Mouse (Mus musculus) Muller cell, postnatal 12 days (primary cell): ENCODE measurements at regions not wholly inside any gene's neighbourhood (a gene's known extent, or its start where the extent isn't known, plus 50 kb on each side); places are given as distances from the start of the nearest gene placed in this dataset.

ENCODE experiments used
- DNase-seq: peaks from one replicate; pipeline ENCODE4 v3.0.0-alpha.2; 2015; ENCODE audit errors: inconsistent ontology term

DNA sequence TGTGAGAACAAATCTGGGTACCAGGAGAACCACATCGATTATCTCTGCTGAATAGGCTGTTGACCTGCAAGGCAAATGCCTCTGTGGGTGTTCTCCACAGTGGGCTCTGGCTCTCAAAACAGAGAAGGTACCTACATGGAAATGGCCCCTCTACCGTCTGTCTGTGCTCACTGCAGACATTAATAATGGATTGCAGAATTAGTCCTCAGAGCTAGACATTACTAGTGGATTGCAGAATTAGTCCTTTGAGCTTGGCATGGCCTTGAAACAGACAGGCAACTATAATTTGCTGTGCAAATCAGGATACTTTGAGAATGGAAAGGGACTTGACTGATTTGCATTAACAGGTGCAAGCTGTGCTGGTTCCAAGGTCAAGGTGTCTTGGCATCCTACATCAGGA lies 77.3 kb upstream of the Gm26897 start:
- no peak for DNase-seq

DNA sequence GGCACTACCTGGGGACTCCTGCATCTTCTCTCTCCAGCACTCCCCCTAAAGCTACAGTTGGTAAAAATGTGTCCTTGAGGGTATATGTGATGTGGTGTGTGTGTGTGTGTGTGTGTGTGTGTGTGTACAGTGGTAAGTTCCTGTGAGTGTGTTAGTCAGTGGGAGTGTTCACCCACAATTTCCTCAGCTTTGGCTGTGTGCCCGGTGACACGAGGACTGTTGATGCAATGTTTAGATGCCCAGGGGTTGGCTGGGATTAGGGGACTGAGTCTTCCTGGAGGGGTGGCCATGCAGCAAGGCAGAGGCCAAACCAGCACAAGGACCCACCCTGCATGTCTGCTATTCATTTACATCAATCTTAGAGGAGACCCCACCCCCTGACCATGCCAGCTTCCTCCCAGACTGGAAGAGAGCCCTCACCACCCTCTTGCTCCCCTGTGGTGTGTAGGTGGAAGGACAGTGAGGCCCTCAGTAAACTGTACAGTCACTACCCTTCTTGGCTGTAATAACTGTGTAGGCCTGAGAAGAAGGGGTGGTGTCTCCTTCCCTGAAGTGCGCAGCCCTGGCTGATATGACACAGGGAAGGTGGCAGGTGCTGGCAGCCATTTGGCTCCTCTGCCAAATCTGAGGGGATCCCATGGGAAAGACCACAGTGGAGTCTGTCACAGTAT lies 75.8 kb upstream of the Gm26897 start:
- DNase-seq: no peak

DNA sequence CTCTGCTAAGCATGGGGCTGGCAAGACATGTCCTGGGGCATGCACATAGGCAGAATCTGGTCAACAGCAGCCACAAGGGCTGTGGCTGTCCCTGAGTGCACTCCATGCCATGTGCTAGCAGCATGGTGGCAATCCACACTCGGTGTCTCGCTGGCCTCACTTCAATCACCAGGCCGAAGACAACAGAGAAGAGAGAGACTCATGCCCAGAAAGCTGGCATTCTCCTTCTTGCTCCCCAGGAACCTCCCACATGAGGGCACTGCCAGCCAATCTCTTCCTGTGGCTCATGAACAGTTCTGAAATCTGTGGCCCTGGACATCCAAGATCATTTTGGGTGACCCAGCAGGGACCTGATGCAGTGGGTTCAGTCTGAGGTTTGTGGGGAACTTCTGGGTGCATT lies 74.5 kb upstream of the Gm26897 start:
- no peak for DNase-seq

DNA sequence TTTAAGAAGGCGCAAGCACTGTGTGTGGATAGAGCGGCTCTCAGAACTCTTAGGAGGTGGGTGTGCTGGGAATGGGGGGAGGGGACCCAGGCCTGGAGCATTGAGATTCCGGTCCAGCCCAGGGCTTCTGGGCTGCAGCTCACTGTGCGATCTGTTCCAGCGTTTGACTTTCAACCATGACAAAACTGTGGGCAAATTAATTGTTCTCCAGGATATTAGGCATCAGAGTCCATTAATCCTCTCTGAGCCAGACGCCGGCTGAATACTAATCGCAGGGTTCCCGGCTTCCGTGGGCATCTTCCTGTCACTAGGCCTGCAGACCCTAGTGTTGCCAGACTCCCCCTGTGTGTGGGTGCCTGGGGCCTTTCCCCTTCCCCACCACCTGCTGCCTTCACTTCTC lies 73.3 kb upstream of the Gm26897 start:
- no peak for DNase-seq

DNA sequence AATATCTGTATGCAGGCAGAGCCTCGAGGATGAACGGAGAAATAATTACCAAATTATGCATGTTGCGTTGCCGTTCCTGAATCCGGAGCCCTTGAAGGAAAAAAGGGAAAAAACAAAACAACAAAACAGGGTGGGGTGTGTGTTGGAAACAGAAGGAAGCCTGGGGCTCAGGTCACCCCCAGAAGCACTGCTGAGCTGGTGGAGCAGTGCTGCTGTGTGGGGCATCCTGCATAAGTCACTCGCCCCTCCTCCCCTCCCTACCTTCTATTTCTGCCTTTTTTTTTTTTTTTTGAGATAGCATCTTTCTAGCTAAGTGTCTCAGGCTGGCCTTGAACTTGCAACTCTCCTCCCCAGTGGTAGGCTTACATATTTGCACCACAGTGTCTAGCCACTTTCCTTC lies 72.8 kb upstream of the Gm26897 start:
- no peak for DNase-seq

DNA sequence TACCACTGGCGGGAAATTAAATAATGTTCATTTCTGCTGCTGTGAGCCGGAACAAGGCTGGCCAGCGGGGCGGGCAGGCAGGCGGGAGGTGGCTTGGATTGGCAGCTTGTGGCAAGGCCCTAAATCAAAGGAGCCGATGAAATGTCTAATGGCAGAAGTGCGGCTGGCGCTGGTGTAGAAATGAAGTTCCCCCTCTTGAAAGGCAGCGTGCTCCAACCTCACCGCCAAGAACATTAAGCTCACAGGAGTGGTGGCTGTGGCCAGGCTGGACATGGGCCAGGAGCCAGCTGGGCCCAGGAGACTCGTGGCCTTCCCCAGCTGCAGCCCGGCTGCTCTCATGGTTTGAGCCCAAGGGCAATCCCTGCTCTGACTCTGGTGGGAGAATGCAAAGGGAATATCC lies 71.8 kb upstream of the Gm26897 start:
- DNase-seq: peak; percentile 74

DNA sequence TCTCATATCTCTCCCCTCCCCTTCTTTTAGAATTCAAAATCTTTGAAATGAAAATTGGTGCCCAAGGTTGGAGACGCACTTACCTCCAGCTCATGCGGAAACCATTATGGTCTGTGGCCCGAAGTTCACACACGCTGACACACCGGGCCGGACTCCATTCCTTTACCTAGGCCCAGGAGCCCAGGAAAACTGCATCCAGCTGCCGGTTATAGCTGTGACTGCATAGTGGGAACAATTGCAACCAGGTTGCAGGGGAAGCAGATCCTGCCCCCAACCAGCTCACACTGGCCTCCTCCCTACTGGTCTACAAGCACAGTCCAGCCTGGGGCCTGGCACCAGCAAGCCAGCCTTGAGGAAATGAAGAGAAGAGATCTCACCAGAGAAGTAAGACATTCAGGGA lies 69.9 kb upstream of the Gm26897 start:
- no peak for DNase-seq

DNA sequence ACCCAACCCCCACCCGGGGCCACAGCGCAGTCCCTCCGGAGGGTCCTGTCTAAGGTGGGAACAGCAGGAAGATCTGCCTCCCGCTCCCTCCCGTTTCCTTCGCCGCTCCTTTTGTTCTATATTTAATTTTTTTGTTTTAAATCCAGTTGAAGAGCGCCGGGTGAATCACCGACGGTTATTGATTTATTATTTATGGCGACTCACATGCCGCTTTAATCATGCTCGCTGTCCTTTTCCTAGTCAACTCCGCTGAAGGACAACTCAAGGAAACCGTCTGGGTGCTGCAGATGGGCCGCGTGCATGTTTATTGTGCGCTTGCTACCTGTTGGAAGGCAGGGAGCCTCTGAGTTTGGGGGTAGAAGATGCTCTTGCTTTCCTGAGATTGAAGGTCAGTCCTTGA lies 68.3 kb upstream of the Gm26897 start:
- no peak for DNase-seq

DNA sequence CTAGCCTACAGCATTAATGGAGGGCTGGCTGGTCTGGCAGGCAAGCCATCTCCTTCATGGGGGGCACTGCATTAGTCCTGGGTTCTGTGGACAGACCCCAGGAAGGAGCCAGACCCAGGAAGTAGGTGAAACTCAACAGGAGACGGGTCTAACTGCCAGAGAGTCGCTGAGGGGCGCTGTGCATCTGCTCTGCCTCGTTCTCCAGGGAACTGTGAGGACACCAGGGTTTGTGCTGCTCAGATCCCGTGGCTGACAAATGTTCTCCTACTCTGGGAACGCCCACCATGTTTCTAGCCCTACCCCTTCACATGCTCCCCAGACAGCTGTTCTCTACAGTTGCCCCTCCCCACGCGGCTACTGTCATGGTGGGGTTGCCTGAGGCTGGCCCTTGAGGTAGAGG lies 67.7 kb upstream of the Gm26897 start:
- no peak for DNase-seq

DNA sequence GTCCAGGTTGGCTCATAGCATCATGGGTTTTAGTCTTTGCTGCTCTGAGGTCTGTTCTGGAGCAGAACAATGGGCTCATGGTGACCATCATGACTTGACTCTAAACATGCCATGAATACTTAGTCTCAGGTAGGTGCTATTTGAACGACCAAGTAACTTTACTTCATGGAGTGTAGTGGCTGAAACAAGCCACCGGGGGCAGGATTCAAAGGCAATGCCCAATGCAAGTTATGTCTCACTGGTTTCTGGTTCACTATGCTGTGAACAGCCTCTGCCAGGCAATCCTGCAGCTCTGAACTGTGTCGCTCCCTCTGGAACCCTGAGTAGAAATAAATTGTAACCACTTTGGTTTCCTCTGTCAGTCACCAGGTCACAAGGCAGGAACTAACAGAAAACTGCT lies 65.8 kb upstream of the Gm26897 start:
- DNase-seq: no peak

DNA sequence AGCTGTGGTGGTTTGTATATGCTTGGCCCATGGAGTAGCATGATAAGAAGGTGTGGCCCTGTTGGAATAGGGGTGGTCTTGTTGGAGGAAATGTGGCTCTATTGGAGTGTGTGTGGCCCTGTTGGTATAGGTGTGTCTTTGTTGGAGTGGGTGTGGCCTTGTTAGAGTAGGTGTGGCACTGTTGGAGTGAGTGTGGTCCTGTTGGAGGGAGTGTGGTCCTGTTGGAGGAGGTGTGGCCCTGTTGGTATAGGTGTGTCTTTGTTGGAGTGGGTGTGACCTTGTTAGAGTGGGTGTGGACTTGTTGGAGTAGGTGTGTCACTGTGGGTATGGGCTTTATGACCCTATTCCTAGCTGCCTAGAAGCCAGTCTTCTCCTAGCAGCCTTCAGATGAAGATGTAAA lies 64.6 kb upstream of the Gm26897 start:
- DNase-seq: no peak

DNA sequence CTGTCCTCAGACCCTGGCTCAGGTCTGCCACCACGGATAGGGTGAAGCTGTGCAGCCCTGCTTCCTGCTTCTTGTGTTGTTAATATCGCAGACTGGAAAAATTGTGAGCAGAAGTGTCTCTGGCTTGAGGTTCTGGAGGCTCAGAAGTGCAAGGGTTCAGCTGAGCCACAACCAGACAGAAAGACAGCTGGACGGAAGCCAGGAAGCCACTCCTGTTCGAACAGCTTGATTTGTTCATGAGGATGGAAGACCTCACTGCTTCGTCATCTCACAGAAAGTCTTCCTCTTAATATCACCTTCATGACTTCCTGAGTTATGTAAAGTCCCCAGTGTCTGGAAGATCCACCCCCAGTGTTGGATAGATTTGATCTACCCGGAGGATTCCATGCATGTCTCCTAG lies 62.0 kb upstream of the Gm26897 start:
- no peak for DNase-seq

DNA sequence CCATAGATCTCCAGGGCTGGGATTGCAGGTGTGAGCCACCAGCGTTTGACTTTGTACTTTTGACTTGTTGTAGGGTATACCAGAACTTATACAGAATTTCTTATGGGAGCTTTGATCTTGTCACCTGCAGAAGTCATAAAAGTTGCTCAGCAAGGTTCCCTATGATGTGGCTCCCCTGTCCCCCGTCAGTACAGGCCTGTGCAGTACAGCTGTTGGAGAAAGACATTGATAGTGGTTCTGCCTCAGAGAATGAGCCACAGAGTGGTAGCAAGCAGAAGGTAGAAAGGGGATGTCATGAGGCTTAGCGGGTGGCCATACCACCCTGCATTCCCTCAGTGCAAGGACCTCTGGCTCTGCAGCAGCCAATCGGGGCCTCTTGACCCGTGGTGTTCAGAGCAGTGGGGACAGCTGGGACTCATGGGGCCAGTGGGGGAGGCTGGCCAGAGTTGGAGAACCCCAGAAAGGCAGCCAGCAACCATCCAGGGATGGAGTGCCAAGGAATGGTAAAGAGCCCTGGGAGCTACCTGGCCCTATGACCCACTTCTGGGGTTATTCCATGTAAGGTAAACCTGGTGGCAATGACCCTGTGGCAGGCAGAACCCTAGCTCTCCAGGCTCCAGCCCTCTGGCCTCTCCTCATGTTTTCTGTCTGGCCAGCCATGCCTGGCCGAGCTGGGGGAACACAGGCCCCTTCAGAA lies 58.6 kb upstream of the Gm26897 start:
- DNase-seq: no peak

DNA sequence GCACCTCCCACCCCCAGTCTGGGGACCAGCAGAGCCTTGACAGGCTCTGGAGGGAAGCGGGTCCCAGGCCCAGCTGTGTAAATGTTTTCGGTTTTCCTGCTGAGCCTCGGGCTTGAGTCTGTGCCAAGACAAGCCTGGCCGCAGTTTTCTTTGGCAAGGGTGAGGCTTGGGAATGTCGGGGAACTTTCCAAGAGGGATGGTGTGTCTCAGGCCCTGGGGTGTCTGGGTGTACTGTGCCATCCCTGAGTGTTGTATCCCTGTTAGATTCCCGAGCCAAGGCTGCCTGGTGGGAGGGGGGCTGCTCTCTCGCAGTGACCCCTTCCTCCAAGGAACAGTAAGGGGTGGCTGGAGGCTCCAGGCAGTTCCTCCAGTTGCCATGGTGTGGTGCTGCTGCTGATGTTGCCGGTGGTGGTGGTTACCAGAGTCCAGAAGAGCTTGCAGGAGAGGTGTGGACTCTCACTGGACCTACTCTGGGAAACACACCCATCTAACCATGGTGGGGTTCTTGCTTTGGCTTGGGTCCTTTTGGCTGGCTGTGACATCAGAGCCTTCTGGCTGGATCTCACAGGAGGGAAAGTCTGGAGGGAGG lies 58.0 kb upstream of the Gm26897 start:
- DNase-seq: peak; percentile 82

DNA sequence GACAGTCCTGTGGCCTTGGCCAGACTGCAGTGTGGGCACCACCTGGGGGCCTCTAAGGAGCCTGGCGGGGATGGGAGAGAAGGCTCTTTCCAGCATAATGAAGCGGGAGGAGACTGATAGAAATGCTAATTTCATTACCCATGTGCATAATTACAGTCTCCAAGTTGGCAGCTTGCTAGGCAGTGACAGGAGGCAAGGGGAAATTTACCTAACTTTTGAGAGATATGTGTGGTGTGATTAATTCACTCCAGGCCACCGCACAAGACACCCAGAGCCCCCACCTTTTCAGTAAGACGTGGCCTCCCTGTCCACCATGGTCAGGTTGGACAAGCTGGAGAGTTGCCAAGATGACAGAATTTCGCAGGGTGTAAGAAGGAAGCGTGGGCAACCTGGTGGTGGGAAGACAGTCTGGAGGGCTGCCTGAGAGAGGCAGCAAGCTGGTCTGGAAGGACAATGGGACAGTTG lies 55.8 kb upstream of the Gm26897 start:
- peak; percentile 32 for DNase-seq

DNA sequence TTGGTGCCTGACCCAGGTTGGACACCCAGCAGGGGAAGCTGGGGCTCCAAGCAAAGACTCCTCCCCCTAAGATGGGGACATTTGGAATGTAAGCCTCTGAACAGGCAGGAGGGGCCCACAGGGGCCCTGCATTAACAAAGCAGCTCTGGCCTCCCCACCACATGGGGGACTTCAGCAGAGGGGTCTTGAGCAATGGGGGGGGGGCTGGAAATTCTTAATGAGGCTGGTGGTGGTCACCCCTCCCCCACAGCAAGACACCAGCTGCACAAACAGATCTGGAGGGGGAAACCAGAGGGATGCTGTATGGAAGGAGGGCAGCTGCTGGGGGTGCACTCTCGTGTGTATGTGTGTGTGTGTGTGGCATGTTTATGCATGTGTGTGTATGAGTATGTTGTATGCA lies 55.2 kb upstream of the Gm26897 start:
- no peak for DNase-seq

DNA sequence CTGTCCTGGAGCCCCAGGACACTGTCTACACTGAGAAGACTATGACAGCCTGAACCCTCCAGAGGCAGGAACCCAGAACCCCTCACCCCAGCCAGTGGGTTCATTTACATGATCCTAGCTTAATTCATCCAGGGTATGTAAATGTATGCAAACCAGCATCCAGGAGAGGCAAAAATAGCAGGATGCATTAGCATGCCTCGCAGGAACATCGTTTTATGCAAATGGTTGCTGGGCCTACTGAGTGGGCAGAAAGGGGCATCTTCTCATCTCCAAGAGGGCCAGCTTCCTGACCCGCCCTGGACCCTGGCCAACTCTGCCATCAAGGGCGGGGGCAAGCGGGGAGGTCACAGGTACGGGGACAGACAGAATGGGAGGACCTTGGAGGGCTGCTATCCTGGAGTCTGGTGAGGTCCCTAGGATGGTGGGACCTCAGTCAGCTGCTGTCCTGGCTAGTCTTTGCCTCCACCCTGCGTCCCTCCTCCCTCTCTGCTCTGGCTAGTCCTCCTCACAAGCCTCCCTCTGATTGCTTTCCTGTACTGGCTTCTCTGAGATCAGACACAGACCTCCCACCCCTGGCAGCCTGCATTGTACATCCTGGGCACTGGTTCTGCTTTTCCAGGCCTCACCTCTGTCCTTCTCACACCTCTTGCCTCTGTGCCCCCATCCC lies 52.2 kb upstream of the Gm26897 start:
- DNase-seq: no peak

DNA sequence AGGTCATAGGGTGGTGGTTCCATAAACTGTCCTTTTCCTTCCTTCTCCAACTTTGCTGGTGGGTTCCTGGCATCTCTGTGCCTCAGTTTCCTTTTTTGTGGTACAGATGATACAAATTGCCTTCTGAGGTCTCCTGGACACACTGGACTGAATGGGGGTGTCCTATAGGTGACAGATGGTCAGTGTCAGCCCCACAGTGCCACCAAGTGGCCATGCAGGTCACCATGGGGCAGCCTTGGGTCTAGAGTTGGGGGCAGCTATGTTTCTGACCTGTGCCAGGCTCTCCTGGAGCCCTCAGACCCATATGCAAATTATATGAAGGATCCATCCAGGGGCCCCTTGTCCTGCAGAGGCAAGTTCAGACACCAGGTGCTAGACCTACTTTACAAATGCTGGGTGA lies 50.8 kb upstream of the Gm26897 start:
- DNase-seq: peak; percentile 22
